Mouse (Mus musculus) embryonic facial prominence, embryonic 13.5 days (tissue): ENCODE measurements at regions not wholly inside any gene's neighbourhood (a gene's known extent, or its start where the extent isn't known, plus 50 kb on each side); places are given as distances from the start of the nearest gene placed in this dataset.

Source experiments
- ATAC-seq: fragments of 200-750 bp; cut with Nextera tagmentation; 2 replicates; pipeline ENCODE4 v1.8.0; 2017; ENCODE audit warnings: low read depth; ENCODE audit not compliant: insufficient number of reproducible peaks, insufficient read depth, low FRiP score, low TSS enrichment
- H3K27ac ChIP-seq: fragments of 300-500 bp; sonication (generic); 2 replicates; pipeline ENCODE4 v1.5.1; 2015; ENCODE audit warnings: moderate library complexity, mild to moderate bottlenecking, inconsistent platforms
- H3K27me3 ChIP-seq: fragments of 300-500 bp; sonication (generic); 2 replicates; pipeline ENCODE4 v1.6.1; 2015; ENCODE audit warnings: mild to moderate bottlenecking, inconsistent platforms
- H3K36me3 ChIP-seq: fragments of 300-500 bp; sonication (generic); 2 replicates; pipeline ENCODE4 v1.6.1; 2015; ENCODE audit warnings: mild to moderate bottlenecking, inconsistent platforms
- H3K4me1 ChIP-seq: fragments of 300-500 bp; sonication (generic); 2 replicates; pipeline ENCODE4 v1.6.1; 2015; ENCODE audit warnings: inconsistent platforms
- H3K4me2 ChIP-seq: fragments of 300-500 bp; sonication (generic); 2 replicates; pipeline ENCODE4 v1.6.1; 2015; ENCODE audit warnings: moderate library complexity, mild to moderate bottlenecking, inconsistent platforms
- H3K4me3 ChIP-seq: fragments of 300-500 bp; sonication (generic); 2 replicates; pipeline ENCODE4 v1.5.1; 2015; ENCODE audit warnings: mild to moderate bottlenecking, inconsistent platforms
- H3K9ac ChIP-seq: fragments of 300-500 bp; sonication (generic); 2 replicates; pipeline ENCODE4 v1.6.1; 2015; ENCODE audit warnings: mild to moderate bottlenecking, inconsistent platforms
- H3K9me3 ChIP-seq: fragments of 300-500 bp; sonication (generic); 2 replicates; pipeline ENCODE4 v1.6.1; 2016; ENCODE audit warnings: inconsistent platforms
- WGBS: fragments of 180-500 bp; shearing (Covaris S2); methylation state at CpG from one replicate; pipeline ENCODE4 v1.1.7; 2015; ENCODE audit warnings: mixed read lengths; 5-methylcytosine and 5-hydroxymethylcytosine counted together

DNA sequence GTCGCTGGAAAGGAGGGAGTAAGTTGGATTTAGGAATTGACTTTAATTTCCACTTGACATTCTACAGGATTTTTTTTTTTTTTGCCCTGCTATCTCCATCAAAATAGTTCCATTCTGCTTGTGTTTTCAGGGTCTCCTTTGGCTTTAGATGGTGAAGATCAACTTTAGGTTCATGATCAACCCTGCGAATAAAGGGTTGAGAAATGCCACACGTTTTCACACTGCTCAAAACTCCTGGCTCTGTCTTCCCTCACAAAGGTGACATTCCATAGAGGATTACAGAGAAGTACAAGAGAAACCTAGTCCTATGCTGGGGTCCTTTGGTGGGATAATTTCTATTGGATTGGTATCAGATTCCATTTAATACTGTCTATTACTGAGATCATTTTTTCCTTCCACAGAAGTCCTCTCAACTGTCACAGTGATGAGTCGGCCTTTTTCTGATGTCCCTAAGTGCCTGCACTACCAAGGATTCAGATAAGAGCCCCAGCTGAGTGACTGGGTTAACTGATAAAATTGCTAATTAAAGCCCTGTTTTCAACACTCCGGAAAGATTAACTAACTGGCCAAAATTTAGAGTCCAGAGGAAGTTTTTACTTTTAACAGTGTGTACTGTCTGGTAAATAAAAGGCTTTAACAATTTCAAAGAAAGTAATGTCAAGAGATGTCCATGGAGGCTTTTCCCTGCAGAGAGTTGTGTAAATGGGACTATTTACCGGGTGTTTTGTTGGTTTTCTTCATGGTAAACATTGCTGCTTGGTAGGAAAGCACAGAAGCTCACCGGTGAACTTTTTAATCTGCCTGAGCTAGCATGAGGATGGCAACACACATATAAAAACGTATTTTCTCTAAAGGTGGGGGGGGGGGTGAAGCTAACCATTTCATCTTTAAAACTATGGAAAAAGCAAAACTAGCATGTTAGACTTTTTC is 196.0 kb upstream of the Paip1 start:
- no peak for ATAC-seq
- H3K4me2 ChIP-seq, result no peak overlapping the region
- 59% methylated on average over 8 of the region's 8 CpGs for WGBS
- H3K27me3 ChIP-seq, result no peaks in the 10 kb centered on the region
- no peaks in the 10 kb centered on the region for H3K9me3 ChIP-seq
- H3K27ac ChIP-seq, result no peak overlapping the region
- H3K4me1 ChIP-seq, result no peaks in the 10 kb centered on the region
- H3K9ac ChIP-seq, result no peak overlapping the region
- no peaks in the 10 kb centered on the region for H3K36me3 ChIP-seq
- H3K4me3 ChIP-seq, result no peak overlapping the region

DNA sequence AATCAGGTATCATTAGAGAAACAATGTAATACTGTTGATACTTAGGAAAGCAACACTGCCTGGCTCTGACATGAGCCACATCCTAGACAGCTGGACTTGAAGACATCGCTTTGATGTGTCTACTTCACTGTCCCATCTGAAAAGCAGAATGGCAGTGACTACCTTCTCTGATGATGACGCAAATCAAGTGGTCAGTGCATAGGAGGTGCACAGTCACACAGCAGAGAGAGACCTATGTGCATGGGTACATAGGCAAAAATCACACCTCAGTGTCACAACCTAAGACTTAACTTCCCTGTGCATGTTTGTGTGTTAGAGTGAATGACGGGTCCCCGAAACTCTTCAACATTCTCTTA is 195.4 kb upstream of the Paip1 start:
- no peak for ATAC-seq
- Histone ChIP-seq H3K27ac (no peak overlapping the region), H3K4me1 (no peaks in the 10 kb centered on the region), H3K4me3 (no peak overlapping the region), H3K9ac (no peak overlapping the region), H3K9me3 (no peaks in the 10 kb centered on the region), H3K27me3 (no peaks in the 10 kb centered on the region), H3K4me2 (no peak overlapping the region), H3K36me3 (no peaks in the 10 kb centered on the region)
- 88% methylated on average over 4 of the region's 4 CpGs for WGBS

DNA sequence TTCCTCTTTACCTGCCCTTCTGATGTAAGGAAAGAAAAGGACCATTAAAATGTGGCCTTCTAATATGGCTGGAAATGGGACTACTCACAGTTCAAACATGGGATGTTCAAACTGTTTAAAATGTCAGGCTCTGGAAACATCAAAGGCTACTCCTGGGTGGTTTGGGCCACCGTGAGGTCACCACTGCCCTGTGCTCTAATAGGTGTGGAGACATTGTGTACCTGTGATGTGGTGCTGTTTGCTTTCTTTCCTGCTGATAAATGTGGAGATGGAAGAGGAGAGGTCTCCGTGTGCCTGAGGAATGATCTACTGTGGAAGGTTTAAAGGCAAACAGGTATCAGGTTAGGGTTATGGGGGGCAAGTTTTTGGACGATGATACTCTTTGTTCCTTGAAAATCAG is 194.5 kb upstream of the Paip1 start:
- Histone ChIP-seq H3K4me2 (no peak overlapping the region), H3K36me3 (no peaks in the 10 kb centered on the region), H3K27me3 (no peaks in the 10 kb centered on the region), H3K4me3 (no peak overlapping the region), H3K4me1 (no peaks in the 10 kb centered on the region), H3K9ac (no peak overlapping the region), H3K9me3 (no peaks in the 10 kb centered on the region), H3K27ac (no peak overlapping the region)
- 64% methylated on average over 3 of the region's 3 CpGs for WGBS
- no peak for ATAC-seq

DNA sequence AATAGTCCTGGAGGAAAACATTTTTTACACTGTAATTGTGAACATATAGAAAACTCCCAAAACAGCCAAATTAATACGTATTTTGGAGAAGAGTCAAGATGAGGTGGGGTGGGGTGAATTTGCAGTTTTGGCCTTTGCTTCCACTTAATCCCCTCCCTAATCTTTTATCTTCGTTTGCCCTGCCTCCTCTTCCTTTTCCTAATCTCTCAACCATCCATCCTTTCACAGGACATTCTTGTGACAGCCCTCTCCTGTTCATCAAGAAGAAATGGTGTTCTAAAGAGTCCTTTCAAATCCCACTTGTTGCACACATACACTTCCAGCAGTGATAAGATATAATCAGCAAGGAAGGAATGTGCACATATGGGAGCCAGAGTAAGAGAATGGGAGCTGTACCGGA is 186.0 kb upstream of the Paip1 start:
- Histone ChIP-seq H3K4me3 (no peak overlapping the region), H3K4me2 (no peak overlapping the region), H3K27ac (no peak overlapping the region), H3K4me1 (no peaks in the 10 kb centered on the region), H3K9ac (no peak overlapping the region), H3K27me3 (no peaks in the 10 kb centered on the region), H3K9me3 (no peaks in the 10 kb centered on the region), H3K36me3 (no peaks in the 10 kb centered on the region)
- WGBS, result 51% methylated on average over 3 of the region's 3 CpGs
- no peak for ATAC-seq

DNA sequence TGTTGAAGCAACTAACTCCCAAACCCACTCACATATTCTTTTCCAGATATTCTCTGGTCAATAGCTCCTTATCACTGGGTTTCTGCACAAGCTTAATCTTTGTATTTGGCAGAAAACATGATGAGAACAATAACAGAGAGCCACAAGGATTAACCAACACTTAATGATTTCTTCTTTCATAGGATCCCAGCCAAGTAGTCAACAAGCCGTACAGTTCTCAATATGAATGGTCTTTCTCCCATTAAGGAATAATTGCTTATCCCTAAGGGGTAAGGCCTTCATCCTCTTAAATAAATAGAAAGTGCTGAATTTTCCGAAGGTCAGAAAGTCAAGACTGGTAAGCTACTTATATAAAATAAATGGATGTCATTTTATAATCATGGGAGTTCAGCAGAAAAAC is 181.3 kb upstream of the Paip1 start:
- WGBS, result 75% methylated on average over 2 of the region's 2 CpGs
- H3K27ac ChIP-seq, result no peak overlapping the region
- H3K36me3 ChIP-seq, result no peaks in the 10 kb centered on the region
- no peaks in the 10 kb centered on the region for H3K4me1 ChIP-seq
- H3K4me3 ChIP-seq, result no peak overlapping the region
- no peak overlapping the region for H3K9ac ChIP-seq
- H3K4me2 ChIP-seq, result no peak overlapping the region
- no peaks in the 10 kb centered on the region for H3K27me3 ChIP-seq
- no peaks in the 10 kb centered on the region for H3K9me3 ChIP-seq
- no peak for ATAC-seq

DNA sequence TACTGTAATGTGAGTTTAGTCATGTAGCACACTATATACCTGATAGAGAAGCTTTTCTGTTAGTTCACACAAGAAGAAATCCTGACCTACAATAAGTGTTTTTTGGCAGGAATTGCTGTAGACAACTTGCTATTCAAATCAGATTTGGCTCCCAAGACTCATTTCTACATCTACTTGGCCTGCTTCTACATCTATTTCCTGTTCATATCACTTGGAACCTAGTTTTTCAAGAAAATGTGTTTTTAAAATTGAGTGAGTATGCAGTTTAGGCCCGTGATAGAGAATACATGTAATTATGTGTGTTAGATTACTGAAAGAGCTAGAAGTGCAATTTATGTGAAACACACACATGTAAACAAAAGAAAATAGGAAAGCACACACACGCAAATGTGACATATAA is 176.4 kb upstream of the Paip1 start:
- Histone ChIP-seq H3K9me3 (no peaks in the 10 kb centered on the region), H3K4me3 (no peak overlapping the region), H3K27me3 (no peaks in the 10 kb centered on the region), H3K9ac (no peak overlapping the region), H3K4me1 (no peaks in the 10 kb centered on the region), H3K27ac (no peak overlapping the region), H3K4me2 (no peak overlapping the region), H3K36me3 (no peaks in the 10 kb centered on the region)
- ATAC-seq, result no peak
- WGBS, result 83% methylated on average over 2 of the region's 2 CpGs

DNA sequence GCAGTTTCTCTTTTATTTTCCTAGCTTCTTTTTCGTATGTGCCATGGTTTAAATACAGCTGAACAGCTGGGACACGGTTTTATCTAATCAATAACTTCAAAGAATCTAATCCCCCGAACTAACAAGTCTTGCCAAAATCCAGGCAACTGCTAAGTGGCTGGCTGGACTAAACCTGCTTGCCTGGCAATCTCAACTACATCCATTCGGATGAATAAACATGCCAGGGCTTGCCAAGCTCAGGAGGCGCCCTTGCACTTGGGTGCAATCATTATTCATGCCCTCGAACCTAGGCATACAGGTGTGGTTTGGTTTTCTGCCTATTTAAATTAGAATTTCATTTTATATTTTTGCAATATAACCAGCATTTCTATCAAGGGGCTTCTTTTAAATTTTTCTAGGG is 172.1 kb upstream of the Paip1 start:
- Histone ChIP-seq H3K4me2 (no peak overlapping the region), H3K9ac (no peak overlapping the region)

DNA sequence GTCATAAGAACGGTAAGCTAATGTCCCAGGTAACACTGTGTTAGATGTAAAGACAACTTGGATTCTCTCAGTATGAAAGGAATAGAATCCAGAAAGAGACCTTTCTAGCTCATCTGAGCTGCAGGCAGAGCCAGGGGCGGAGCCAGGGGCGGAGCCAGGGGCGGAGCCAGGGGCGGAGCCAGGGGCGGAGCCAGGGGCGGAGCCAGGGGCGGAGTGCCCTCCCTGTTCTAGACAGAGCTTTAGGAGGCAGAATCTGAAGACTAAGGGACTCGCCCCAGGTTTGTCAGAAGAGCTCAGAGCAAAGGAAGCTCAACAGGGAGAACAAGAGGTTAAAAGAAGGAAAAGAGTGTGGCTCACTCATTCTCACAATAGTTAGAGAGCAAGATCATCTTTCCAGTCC is 169.9 kb upstream of the Paip1 start:
- Histone ChIP-seq H3K4me2 (no peak overlapping the region), H3K27ac (no peak overlapping the region), H3K4me3 (no peak overlapping the region), H3K36me3 (no peaks in the 10 kb centered on the region), H3K9me3 (no peaks in the 10 kb centered on the region), H3K4me1 (no peaks in the 10 kb centered on the region), H3K9ac (no peak overlapping the region), H3K27me3 (no peaks in the 10 kb centered on the region)
- no peak for ATAC-seq
- 79% methylated on average over 9 of the region's 9 CpGs for WGBS

More for the DNA sequence above, 172.1 kb upstream of the Paip1 start:
- Histone ChIP-seq H3K4me3 (no peak overlapping the region), H3K36me3 (no peaks in the 10 kb centered on the region), H3K27ac (no peak overlapping the region), H3K27me3 (no peaks in the 10 kb centered on the region), H3K9me3 (no peaks in the 10 kb centered on the region), H3K4me1 (no peaks in the 10 kb centered on the region)
- WGBS, result 44% methylated on average over 6 of the region's 6 CpGs
- ATAC-seq, result no peak

DNA sequence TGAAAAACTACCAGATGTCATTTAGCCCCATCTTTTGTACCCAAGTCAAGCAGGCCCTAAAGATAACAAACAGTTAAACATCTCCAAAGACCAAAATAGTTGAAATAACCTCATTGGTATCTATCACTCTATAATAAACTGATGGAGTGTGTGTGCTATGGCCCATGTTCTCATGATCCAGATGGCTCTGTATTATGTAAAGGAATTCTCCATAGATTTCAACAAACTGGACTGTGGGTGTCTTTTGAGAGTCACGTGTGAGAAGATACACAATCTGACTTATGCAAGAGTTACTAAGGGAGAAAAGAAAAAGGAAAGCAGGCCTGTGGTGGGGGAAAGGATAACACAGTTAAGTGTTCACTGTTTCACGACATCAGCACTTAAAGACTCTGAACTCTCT is 164.8 kb upstream of the Paip1 start:
- 58% methylated on average over 2 of the region's 2 CpGs for WGBS
- no peaks in the 10 kb centered on the region for H3K36me3 ChIP-seq
- H3K9me3 ChIP-seq, result no peaks in the 10 kb centered on the region
- H3K4me2 ChIP-seq, result no peak overlapping the region
- H3K27me3 ChIP-seq, result no peaks in the 10 kb centered on the region
- no peak overlapping the region for H3K27ac ChIP-seq
- no peaks in the 10 kb centered on the region for H3K4me1 ChIP-seq
- H3K9ac ChIP-seq, result no peak overlapping the region
- no peak for ATAC-seq
- H3K4me3 ChIP-seq, result no peak overlapping the region

DNA sequence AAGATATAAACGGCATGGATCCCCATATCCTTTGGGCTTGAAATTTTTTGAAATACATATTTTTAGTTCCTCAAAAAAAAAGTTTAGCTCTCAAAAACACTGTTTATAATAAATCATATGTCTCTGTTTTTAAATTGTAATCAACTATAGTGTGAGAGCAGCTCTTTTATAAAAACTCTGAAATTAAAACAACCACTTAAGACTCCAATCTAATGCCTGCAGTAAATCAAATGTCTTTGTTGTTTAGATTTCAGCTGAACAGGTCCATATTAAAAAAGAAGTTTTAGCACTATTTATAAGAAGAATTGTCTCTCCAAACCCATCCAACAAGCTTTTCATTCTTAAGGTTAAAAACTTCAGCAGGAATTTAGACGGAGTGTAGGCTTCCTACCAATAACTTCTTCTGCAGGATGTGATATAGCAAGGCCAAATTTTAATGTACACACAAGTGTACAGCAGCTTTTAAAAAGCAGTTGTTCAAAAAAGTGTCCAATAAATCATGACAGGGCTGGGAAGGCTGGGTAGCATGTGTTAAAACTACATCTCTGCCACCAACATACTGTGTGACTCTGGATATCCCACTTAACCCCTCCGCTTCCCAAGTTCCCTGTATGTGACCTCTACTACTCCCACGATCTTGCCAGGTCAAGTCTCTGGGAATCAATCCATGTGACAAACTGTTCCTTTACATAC is 160.6 kb upstream of the Paip1 start:
- Histone ChIP-seq H3K36me3 (no peaks in the 10 kb centered on the region), H3K9me3 (no peaks in the 10 kb centered on the region), H3K9ac (no peak overlapping the region), H3K4me1 (no peaks in the 10 kb centered on the region), H3K4me2 (no peak overlapping the region), H3K27me3 (peaks cover 3% of the 10 kb centered on the region; the same call in 1 of the 2 replicates), H3K4me3 (no peak overlapping the region), H3K27ac (no peak overlapping the region)
- ATAC-seq, result no peak
- 85% methylated on average over 4 of the region's 4 CpGs for WGBS

DNA sequence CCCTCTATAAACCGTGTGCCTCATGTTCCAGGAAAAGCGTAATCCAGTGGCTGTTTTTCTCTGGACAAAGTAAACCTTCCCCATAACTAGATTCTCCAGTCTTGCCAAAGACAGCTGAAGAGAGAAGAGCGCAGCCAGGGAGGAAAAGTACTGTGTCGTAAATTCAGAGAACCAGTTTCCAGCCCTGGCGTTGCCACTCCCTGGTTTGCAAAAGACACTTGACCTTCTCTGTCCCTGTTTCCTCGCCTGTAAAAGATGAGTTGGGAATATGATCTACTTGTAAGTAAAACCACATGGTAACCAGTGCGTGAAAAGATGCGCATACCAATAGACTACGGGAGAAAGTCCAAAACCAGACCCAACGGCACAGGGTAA is 160.1 kb upstream of the Paip1 start:
- Histone ChIP-seq H3K4me2 (no peak overlapping the region), H3K27me3 (peaks cover 3% of the 10 kb centered on the region; the same call in 1 of the 2 replicates), H3K4me3 (no peak overlapping the region), H3K9ac (no peak overlapping the region), H3K27ac (no peak overlapping the region), H3K36me3 (no peaks in the 10 kb centered on the region), H3K4me1 (no peaks in the 10 kb centered on the region), H3K9me3 (no peaks in the 10 kb centered on the region)
- 54% methylated on average over 10 of the region's 10 CpGs for WGBS
- ATAC-seq, result no peak

DNA sequence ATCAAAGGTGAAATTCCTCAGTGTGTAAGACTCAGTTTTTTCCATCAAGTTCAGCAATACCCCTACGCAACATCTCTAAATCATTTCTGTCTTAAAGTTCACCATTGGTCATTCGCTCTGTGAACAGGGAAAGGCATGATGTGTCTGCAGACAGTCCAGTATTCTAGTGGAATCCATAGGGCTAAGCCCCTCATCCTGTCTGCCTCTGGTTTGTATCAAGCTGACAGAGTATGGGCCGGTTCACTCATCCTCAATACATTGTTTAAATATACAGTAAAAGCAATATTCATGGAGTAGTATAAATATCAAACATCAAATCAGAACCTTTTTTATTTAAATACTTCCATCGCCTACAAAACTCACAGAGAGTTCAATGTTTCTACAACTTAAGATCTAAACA is 152.9 kb upstream of the Paip1 start:
- Histone ChIP-seq H3K4me1 (no peaks in the 10 kb centered on the region), H3K9ac (no peak overlapping the region), H3K4me3 (no peak overlapping the region), H3K36me3 (no peaks in the 10 kb centered on the region), H3K27me3 (no peaks in the 10 kb centered on the region), H3K9me3 (no peaks in the 10 kb centered on the region), H3K4me2 (no peak overlapping the region), H3K27ac (no peak overlapping the region)
- 89% methylated on average over 4 of the region's 4 CpGs for WGBS
- ATAC-seq, result no peak
